In the genomic region with DNA sequence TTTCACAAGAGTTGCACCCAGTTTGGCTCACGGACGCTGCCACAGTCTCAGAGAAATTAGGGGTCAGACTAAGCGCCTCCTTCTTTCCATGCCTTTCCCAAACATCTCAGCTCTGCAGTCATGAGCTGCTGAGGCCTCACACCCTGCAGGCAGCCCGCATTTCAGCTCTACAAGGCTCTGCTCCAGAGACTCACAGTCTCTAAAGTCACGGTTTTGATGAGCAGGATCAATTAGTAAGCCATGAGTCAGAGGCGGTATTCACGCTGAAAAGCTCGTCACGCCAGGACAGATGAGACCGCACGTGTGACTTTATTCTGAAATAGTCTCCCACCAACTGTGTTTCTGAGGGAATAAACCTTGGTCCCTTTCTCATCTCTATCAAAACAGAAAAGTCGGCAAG, we compare ENCODE assay signal across 25 mouse cellular contexts.
A peak's percentile ranks its signal among the peaks of the same experiment; 100 is the strongest.
DNase-seq lines count a peak whose midpoint lies in the region; ATAC-seq and TF ChIP-seq lines count a peak whose summit lies in the region.
"Had no signal": no experiment of that assay in that cellular context is flagged by ENCODE, and none has a peak within 500 bp of the region (broad histone marks: within the 10 kb centered on the region; RNA-seq: fewer than 3 reads in every experiment).

No protein-coding gene starts in this region.

- peak overlapping the region; percentile 61 for H3K27ac ChIP-seq in embryonic facial prominence, embryonic 12.5 days
- H3K27ac ChIP-seq in forebrain, postnatal 0 days (ENCODE audit: low read depth, low read length) = no peak overlapping the region
- no peak overlapping the region for H3K27ac ChIP-seq in kidney, embryonic 16.5 days (ENCODE audit: low read length)
- H3K27ac ChIP-seq: heart, adult 2 months; hindbrain, embryonic 14.5 days; kidney, embryonic 15.5 days; layer of hippocampus, adult 2 months; limb, embryonic 13.5 days; liver, embryonic 13.5 days; midbrain, embryonic 15.5 days had no signal

- no peaks in the 10 kb centered on the region for H3K27me3 ChIP-seq in embryonic facial prominence, embryonic 12.5 days
- H3K27me3 ChIP-seq in forebrain, postnatal 0 days (ENCODE audit: insufficient read depth, low read length) = no peaks in the 10 kb centered on the region
- no peaks in the 10 kb centered on the region for H3K27me3 ChIP-seq in kidney, embryonic 16.5 days (ENCODE audit: insufficient read depth, low read length)
- H3K27me3 ChIP-seq: CH12.LX; liver, embryonic 13.5 days; midbrain, embryonic 15.5 days had no signal

- H3K36me3 ChIP-seq in embryonic facial prominence, embryonic 12.5 days = no peaks in the 10 kb centered on the region
- H3K36me3 ChIP-seq in forebrain, postnatal 0 days (ENCODE audit: insufficient read depth) = no peaks in the 10 kb centered on the region
- no peaks in the 10 kb centered on the region for H3K36me3 ChIP-seq in kidney, embryonic 16.5 days (ENCODE audit: insufficient read depth, low read length)
- H3K36me3 ChIP-seq: heart, embryonic 12.5 days; kidney, embryonic 15.5 days; limb, embryonic 13.5 days; liver, embryonic 13.5 days; midbrain, embryonic 15.5 days had no signal

- WGBS in embryonic facial prominence, embryonic 12.5 days = 44% methylated on average over 12 of the region's 12 CpGs
- 33% methylated on average over 12 of the region's 12 CpGs for WGBS in forebrain, postnatal 0 days
- 67% methylated on average over 12 of the region's 12 CpGs for WGBS in kidney, embryonic 16.5 days

- DNase-seq in lung, postnatal 10 days = peak; percentile 17
- no peak for DNase-seq in lung, postnatal 36 days
- peak; percentile 58 for DNase-seq in brain, adult 2 months (ENCODE audit: low read depth, low spot score)
- DNase-seq in forebrain, postnatal 0 days = peak; percentile 40
- DNase-seq in liver = no peak
- DNase-seq in adrenal gland, postnatal 25 days = no peak
- DNase-seq: adrenal gland, adult 8-10 months; cerebellum, adult 18-20 months; cerebellum, postnatal 10 days; heart, adult 2 months; kidney, adult 18-20 months; kidney, postnatal 36 days; liver, embryonic 13.5 days; lung, adult 18-20 months; thymus, postnatal 14 days had no signal

- no peak overlapping the region for H3K4me3 ChIP-seq in embryonic facial prominence, embryonic 12.5 days
- no peak overlapping the region for H3K4me3 ChIP-seq in forebrain, postnatal 0 days (ENCODE audit: low read depth, low read length)
- H3K4me3 ChIP-seq in kidney, embryonic 16.5 days (ENCODE audit: low read length) = no peak overlapping the region
- H3K4me3 ChIP-seq: heart, adult 2 months; heart, embryonic 12.5 days; kidney, embryonic 15.5 days; layer of hippocampus, adult 2 months; limb, embryonic 13.5 days; liver, embryonic 13.5 days; midbrain, embryonic 15.5 days had no signal

- H3K4me1 ChIP-seq in embryonic facial prominence, embryonic 12.5 days = peaks cover 28% of the 10 kb centered on the region
- peaks cover 3% of the 10 kb centered on the region; the same call in 1 of the 2 replicates for H3K4me1 ChIP-seq in forebrain, postnatal 0 days (ENCODE audit: insufficient read depth)
- H3K4me1 ChIP-seq in kidney, embryonic 16.5 days (ENCODE audit: insufficient read depth, low read length) = no peaks in the 10 kb centered on the region
- H3K4me1 ChIP-seq: kidney, embryonic 15.5 days; midbrain, embryonic 15.5 days had no signal

- no peak for ATAC-seq in embryonic facial prominence, embryonic 12.5 days (ENCODE audit: insufficient number of reproducible peaks, insufficient read depth, low FRiP score, low TSS enrichment)
- peak; percentile 29; the same call in 1 of the 2 replicates for ATAC-seq in forebrain, postnatal 0 days
- ATAC-seq in kidney, embryonic 16.5 days (ENCODE audit: low FRiP score, low TSS enrichment) = no peak
- ATAC-seq: lung, postnatal 0 days; midbrain, embryonic 15.5 days had no signal

- no peak overlapping the region for H3K4me2 ChIP-seq in embryonic facial prominence, embryonic 12.5 days (replicated peaks)
- H3K4me2 ChIP-seq in forebrain, postnatal 0 days (ENCODE audit: low read depth) = no peak overlapping the region
- H3K4me2 ChIP-seq in kidney, embryonic 16.5 days (replicated peaks; ENCODE audit: low read depth, low read length) = no peak overlapping the region
- H3K4me2 ChIP-seq: heart, embryonic 12.5 days; hindbrain, embryonic 14.5 days; kidney, embryonic 15.5 days; limb, embryonic 13.5 days; liver, embryonic 13.5 days; midbrain, embryonic 15.5 days had no signal

- no peak for TF ChIP-seq CTCF in forebrain, postnatal 0 days (IDR thresholded peaks at IDR 0.05; ENCODE audit: low read depth)

- no peak overlapping the region for H3K9ac ChIP-seq in embryonic facial prominence, embryonic 12.5 days
- H3K9ac ChIP-seq in forebrain, postnatal 0 days = no peak overlapping the region
- H3K9ac ChIP-seq in kidney, embryonic 16.5 days (replicated peaks; ENCODE audit: low read length) = no peak overlapping the region
- H3K9ac ChIP-seq: heart, embryonic 12.5 days; hindbrain, embryonic 14.5 days; kidney, embryonic 15.5 days; limb, embryonic 13.5 days; liver, embryonic 13.5 days; midbrain, embryonic 15.5 days had no signal

- H3K9me3 ChIP-seq in embryonic facial prominence, embryonic 12.5 days = no peaks in the 10 kb centered on the region
- H3K9me3 ChIP-seq in forebrain, postnatal 0 days (ENCODE audit: low read length) = no peaks in the 10 kb centered on the region
- H3K9me3 ChIP-seq in kidney, embryonic 16.5 days (ENCODE audit: low read length) = no peaks in the 10 kb centered on the region
- H3K9me3 ChIP-seq: heart, embryonic 12.5 days; kidney, embryonic 15.5 days; limb, embryonic 13.5 days; liver, embryonic 13.5 days; midbrain, embryonic 15.5 days had no signal

Comparison
In these comparisons a context has a peak if more than half of its experiments do, and no peak if none do; other contexts are left out.
1. DNase-seq: peak in lung, postnatal 10 days (single experiment), brain, adult 2 months (single experiment) and forebrain, postnatal 0 days (single experiment); none in lung, postnatal 36 days (single experiment), liver (single experiment) and adrenal gland, postnatal 25 days (single experiment).